Mouse (Mus musculus) hindbrain, embryonic 16.5 days (tissue): ENCODE measurements around the gene Inpp4b. TPM values are rescaled to one million over a fixed set of nuclear protein-coding genes. Genes with fewer than 3 reads are reported as not detected.
A peak's percentile ranks its signal among the peaks of the same experiment; 100 is the strongest.

Experiments
- ATAC-seq: fragments of 200-750 bp; cut with Nextera tagmentation; 2 replicates; pipeline ENCODE4 v1.8.0; 2017; ENCODE audit warnings: moderate TSS enrichment, moderate library complexity
- H3K27ac ChIP-seq: fragments of 300-500 bp; sonication (generic); 2 replicates; pipeline ENCODE4 v1.5.1; 2014; ENCODE audit warnings: low read depth, mild to moderate bottlenecking, control low read depth, low read length, moderate library complexity
- H3K27me3 ChIP-seq: fragments of 300-500 bp; sonication (generic); replicated peaks from 2 replicates; pipeline ENCODE4 v1.6.1; 2014; ENCODE audit warnings: low read length; ENCODE audit not compliant: control insufficient read depth, insufficient read depth
- H3K36me3 ChIP-seq: fragments of 300-500 bp; sonication (generic); 2 replicates; pipeline ENCODE4 v1.6.1; 2014; ENCODE audit warnings: mild to moderate bottlenecking, low read length, moderate library complexity, mixed read lengths; ENCODE audit not compliant: control insufficient read depth, insufficient read depth
- H3K4me1 ChIP-seq: fragments of 300-500 bp; sonication (generic); 2 replicates; pipeline ENCODE4 v1.6.1; 2014; ENCODE audit warnings: low read depth, low read length; ENCODE audit not compliant: control insufficient read depth, insufficient read depth
- H3K4me2 ChIP-seq: fragments of 300-500 bp; sonication (generic); 2 replicates; pipeline ENCODE4 v1.6.1; 2014; ENCODE audit warnings: mild to moderate bottlenecking, low read length, control low read depth, moderate library complexity
- H3K4me3 ChIP-seq: fragments of 300-500 bp; sonication (generic); 2 replicates; pipeline ENCODE4 v1.5.1; 2014; ENCODE audit warnings: mild to moderate bottlenecking, low read length, control low read depth, moderate library complexity
- H3K9ac ChIP-seq: fragments of 300-500 bp; sonication (generic); 2 replicates; pipeline ENCODE4 v1.6.1; 2014; ENCODE audit warnings: low read depth, mild to moderate bottlenecking, control low read depth, low read length, moderate library complexity
- H3K9me3 ChIP-seq: fragments of 300-500 bp; sonication (generic); 2 replicates; pipeline ENCODE4 v1.6.1; 2014; ENCODE audit warnings: mild to moderate bottlenecking, low read length, moderate library complexity; ENCODE audit not compliant: control insufficient read depth
- WGBS: fragments of 180-500 bp; shearing (Covaris S2); extraction: QIAGEN DNeasy Blood & Tissue Kit; methylation state at CpG from one replicate; pipeline ENCODE4 v1.1.7; 2014; 5-methylcytosine and 5-hydroxymethylcytosine counted together
- polyA plus RNA-seq: library from polyadenylated mRNA; unstranded; fragments of >200 nt; fragmentation: Nextera tagmentation; extraction: Ambion mirVana; gene quantifications from 2 replicates; pipeline ENCODE4 v1.2.1, GENCODE M21; 2015

Inpp4b gene
- polyA plus RNA-seq, 1 experiment from 2014 or later: 13.6 TPM

DNA sequence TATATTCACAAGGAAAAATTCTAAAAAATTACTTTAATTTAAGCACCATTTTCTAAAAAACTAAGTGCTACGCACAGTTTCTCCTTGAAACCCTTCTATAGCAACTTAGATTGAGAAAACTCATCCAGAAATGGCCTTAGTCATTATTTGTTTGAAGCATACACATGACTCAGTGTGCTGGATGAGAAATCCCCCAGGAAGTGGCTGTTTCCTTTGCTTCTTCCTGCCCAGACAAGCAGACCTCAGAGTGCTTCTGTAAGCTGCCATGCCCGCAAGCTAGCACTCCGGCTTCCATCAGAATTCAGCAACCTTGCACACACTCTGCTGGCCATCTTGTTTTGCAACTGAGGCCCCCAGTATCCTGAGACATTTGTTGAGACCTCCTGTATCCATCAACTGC lies 414.3 kb downstream of the Inpp4b start:
- ATAC-seq: no peak
- Histone ChIP-seq H3K9me3 (no peaks in the 10 kb centered on the region), H3K9ac (no peak overlapping the region), H3K27me3 (no peaks in the 10 kb centered on the region), H3K36me3 (no peaks in the 10 kb centered on the region), H3K27ac (no peak overlapping the region), H3K4me3 (no peak overlapping the region), H3K4me1 (no peaks in the 10 kb centered on the region), H3K4me2 (no peak overlapping the region)
- 87% methylated on average over 3 of the region's 3 CpGs for WGBS

DNA sequence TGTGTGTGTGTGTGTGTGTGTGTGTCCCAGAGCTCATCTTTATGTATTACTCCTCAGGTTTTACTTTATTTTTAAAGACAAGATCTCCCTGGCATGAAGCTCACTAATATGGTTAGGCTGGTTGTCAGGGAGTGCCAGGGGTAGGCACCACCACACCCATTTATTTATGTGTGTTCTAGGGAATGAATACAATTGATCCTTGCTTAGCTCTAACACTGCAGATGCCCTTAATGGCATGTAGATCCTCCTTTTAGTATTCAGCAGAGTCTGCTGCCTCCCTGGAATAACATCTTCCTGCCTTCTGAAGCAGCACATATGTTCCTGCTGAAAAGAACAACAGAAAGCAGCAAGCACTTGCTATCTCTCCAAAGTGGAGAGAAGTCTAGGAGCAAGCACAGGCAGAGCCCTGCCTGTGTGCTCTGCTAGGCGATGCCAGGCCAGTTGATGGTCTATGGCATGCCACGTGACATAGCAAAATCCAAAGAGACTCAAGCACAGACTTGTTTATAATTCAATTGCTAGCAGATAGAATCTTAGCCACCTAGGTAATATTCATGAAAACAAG lies 415.3 kb downstream of the Inpp4b start:
- Histone ChIP-seq H3K9ac (no peak overlapping the region), H3K4me3 (no peak overlapping the region), H3K4me2 (no peak overlapping the region), H3K9me3 (no peaks in the 10 kb centered on the region), H3K36me3 (no peaks in the 10 kb centered on the region), H3K4me1 (no peaks in the 10 kb centered on the region), H3K27ac (no peak overlapping the region), H3K27me3 (no peaks in the 10 kb centered on the region)
- 89% methylated on average over 2 of the region's 2 CpGs for WGBS
- peak; percentile 34; the same call in 1 of the 2 replicates for ATAC-seq

DNA sequence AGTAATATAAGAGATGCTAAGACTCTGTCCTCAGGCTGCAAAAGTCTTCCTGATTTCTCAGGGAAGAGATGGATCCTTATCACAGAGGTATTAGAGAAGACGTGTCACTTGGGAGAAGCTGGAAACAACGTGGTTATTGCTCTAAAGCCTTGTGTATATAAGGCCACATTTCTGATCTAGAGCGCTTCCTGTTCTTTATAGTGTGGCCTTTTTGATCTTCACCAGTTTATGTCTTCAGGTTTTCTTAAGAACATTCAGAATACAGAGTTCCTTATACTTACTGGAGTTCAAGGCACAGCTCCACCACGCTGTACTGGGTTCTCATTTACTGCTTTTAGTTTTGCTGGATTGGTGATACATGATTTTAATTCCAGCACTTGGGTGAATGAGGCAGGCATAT lies 419.1 kb downstream of the Inpp4b start:
- Histone ChIP-seq H3K36me3 (no peaks in the 10 kb centered on the region), H3K27ac (no peak overlapping the region), H3K4me3 (no peak overlapping the region), H3K27me3 (no peaks in the 10 kb centered on the region; the same call in 1 of the 2 replicates), H3K9me3 (no peaks in the 10 kb centered on the region), H3K4me1 (no peaks in the 10 kb centered on the region), H3K9ac (no peak overlapping the region), H3K4me2 (no peak overlapping the region)
- ATAC-seq: no peak
- 82% methylated on average over 4 of the region's 4 CpGs for WGBS

DNA sequence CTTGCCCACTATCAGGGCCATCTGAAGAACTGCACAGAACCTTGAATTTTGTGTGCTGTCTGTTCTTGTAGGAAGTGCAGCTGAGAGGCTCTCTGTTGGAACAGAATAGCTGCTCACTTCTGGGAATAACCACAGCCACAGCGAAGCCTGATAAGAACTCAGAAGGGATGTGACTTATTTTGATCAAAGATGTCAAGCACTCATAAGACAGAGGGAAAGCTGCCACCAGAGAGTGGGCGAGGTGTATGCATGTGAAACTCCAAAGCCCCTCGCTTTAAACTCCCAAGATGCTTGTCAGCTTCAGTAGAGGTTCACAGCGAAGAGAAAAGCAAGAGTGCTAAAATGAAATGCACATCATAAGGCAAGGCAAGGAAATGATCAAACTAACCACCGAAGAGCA lies 423.7 kb downstream of the Inpp4b start:
- no peak overlapping the region for H3K9ac ChIP-seq
- no peak overlapping the region for H3K27ac ChIP-seq
- no peak overlapping the region for H3K4me3 ChIP-seq
- H3K4me1 ChIP-seq: peaks cover 8% of the 10 kb centered on the region
- H3K36me3 ChIP-seq: no peaks in the 10 kb centered on the region
- H3K4me2 ChIP-seq: no peak overlapping the region
- no peaks in the 10 kb centered on the region; the same call in 1 of the 2 replicates for H3K27me3 ChIP-seq
- no peak for ATAC-seq
- 92% methylated on average over 5 of the region's 5 CpGs for WGBS
- H3K9me3 ChIP-seq: no peaks in the 10 kb centered on the region

DNA sequence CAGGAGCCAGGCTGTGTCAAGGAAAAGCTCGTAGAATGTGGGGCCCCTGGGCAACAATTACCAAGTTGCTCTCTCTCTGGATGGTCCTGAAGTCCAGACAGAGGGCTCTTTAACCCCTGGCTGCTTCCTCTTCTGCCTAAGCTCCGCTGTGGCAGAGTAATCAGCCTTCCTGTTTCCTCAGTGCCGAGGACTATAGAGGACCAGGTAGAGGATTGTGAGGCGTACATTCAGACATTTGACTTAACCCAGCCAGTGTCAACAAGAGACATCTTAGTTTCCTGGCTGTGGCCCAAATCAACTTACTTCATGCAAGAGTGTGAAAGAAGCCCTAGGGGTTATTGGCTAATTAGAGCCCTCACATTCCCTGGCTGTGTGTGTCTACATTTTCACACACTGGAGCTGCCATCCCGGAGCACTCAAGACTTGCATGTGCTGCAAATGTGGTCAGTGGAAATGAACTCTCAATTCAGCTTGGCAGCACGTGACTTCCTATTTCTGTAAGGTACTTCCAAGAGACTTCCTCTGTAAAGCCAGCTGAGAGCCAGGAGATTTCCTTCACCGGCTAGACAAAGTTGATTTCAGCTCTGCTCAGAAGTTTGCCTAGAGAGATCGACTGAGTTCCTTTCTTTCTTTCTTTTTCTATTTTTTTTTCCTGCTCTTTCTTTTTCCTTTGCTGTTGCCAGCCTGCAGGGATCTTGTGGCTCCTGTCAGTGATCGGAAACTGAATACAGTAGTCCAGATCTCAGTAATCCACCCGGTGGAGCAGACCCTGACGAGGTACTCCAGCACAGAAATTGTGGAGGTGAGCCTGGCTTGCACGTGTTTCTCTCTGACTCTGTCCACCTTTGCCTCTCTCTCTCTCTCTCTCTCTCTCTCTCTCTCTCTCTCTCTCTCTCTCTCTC lies 425.3 kb downstream of the Inpp4b start:
- Histone ChIP-seq H3K4me3 (peak overlapping the region; percentile 11), H3K9me3 (no peaks in the 10 kb centered on the region), H3K27me3 (no peaks in the 10 kb centered on the region; the same call in 1 of the 2 replicates), H3K4me2 (peak overlapping the region; percentile 45), H3K36me3 (no peaks in the 10 kb centered on the region), H3K4me1 (peaks cover 8% of the 10 kb centered on the region), H3K9ac (no peak overlapping the region; the same call in 1 of the 2 replicates), H3K27ac (no peak overlapping the region; the same call in 1 of the 2 replicates)
- peak; percentile 62; the same call in 1 of the 2 replicates for ATAC-seq
- 21% methylated on average over 12 of the region's 12 CpGs for WGBS

DNA sequence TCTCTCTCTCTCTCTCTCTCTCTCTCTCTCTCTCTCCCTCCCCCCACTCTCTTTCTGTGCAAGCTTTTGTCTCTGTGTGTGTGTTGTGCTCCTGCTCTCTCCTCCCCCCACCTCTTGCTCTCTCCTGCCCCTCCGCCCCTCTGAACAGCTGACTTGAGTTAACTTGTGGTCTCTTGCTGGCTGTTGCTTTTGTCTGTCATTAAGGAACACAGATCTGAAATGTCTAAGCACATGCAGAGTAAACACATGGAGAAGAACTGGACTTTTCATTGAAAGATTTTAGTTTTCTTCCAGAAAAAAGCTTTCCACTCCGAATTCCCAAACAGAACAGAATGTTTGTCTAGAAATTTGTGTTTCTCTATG lies 425.9 kb downstream of the Inpp4b start:
- no peak overlapping the region for H3K9ac ChIP-seq
- H3K27ac ChIP-seq: no peak overlapping the region
- H3K4me1 ChIP-seq: peaks cover 8% of the 10 kb centered on the region
- no peak overlapping the region for H3K4me3 ChIP-seq
- 37% methylated on average over 2 of the region's 2 CpGs for WGBS
- H3K36me3 ChIP-seq: no peaks in the 10 kb centered on the region
- no peak for ATAC-seq
- H3K4me2 ChIP-seq: peak overlapping the region; percentile 45
- H3K9me3 ChIP-seq: no peaks in the 10 kb centered on the region
- H3K27me3 ChIP-seq: no peaks in the 10 kb centered on the region; the same call in 1 of the 2 replicates

DNA sequence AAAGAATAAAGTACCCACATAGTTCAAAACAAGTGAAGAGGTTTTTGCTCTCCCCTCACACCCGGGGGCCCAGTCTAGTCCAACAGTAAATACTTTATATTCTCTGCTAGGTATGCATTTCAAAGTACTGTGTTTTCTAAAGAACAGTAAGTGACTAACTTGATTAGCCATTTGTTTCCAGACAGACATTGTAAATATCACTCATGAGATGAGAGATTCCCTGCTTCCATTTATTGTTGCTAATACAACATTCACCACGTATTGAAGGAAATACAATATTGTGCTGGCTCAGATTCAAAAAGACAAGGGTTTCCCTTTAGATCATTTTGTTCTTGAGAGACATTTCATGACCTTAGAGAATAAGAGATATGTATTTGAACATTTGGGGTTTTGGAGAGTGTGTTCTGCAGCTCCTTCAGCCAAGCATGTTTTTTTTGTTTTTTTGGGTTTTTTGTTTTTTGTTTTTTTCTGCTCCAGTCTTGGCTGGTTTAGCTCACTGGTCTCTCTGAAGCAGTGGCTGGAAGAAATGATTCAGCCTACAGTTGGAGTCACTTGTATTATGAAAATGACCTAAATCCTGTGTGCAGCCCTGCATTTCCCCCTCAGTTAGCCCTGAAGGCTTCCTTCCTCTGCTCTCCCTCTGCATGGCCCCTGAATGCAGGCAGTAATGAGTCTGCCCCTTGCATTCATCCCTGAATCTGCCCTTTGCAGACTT lies 426.5 kb downstream of the Inpp4b start:
- no peaks in the 10 kb centered on the region for H3K9me3 ChIP-seq
- no peak for ATAC-seq
- WGBS: 57% methylated on average over 2 of the region's 2 CpGs
- H3K4me3 ChIP-seq: no peak overlapping the region
- no peak overlapping the region for H3K27ac ChIP-seq
- H3K9ac ChIP-seq: no peak overlapping the region
- no peak overlapping the region for H3K4me2 ChIP-seq
- H3K4me1 ChIP-seq: peaks cover 8% of the 10 kb centered on the region
- H3K27me3 ChIP-seq: no peaks in the 10 kb centered on the region; the same call in 1 of the 2 replicates
- H3K36me3 ChIP-seq: no peaks in the 10 kb centered on the region

DNA sequence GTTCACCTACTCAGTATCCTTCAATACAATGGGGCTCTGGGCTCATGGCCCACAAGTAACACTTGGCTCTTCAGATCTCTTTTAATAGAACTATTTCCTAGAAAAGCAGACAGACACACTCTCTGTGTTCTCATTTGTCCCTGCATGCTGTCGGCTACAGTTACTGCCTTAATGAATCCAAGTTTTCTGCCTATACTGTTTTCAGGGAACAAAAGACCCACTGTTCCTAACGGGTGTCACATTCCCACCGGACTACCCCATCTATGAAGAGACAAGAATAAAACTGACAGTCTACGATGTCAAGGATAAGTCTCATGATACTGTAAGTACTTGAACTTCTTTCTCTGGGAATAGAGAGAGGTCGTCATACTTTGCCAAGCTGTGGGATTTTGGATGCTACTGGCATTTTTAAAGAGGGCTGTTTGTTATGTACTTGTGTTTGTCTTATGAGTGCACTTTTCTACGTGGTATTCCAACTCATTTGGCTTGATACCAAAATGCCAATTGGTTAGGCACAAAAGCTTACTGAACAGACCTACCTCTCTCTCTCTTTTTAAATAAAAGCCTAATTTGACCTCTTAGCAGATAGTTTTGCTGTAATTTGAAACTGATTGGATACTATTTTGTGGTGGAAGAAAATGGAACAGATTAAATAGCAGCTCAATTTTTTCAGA lies 428.4 kb downstream of the Inpp4b start:
- no peak overlapping the region for H3K4me2 ChIP-seq
- H3K27ac ChIP-seq: no peak overlapping the region
- ATAC-seq: peak; percentile 75
- no peaks in the 10 kb centered on the region for H3K9me3 ChIP-seq
- H3K36me3 ChIP-seq: no peaks in the 10 kb centered on the region
- H3K27me3 ChIP-seq: no peaks in the 10 kb centered on the region; the same call in 1 of the 2 replicates
- peaks cover 8% of the 10 kb centered on the region for H3K4me1 ChIP-seq
- no peak overlapping the region for H3K4me3 ChIP-seq
- WGBS: 35% methylated on average over 6 of the region's 6 CpGs
- no peak overlapping the region for H3K9ac ChIP-seq
